Mouse (Mus musculus) brain, adult 2 months (tissue): ENCODE measurements at regions not wholly inside any gene's neighbourhood (a gene's known extent, or its start where the extent isn't known, plus 50 kb on each side); places are given as distances from the start of the nearest gene placed in this dataset.

Experiments used
- DNase-seq: peaks from one replicate; pipeline ENCODE4 v3.0.0; 2011; ENCODE audit warnings: low read depth, low spot score

DNA sequence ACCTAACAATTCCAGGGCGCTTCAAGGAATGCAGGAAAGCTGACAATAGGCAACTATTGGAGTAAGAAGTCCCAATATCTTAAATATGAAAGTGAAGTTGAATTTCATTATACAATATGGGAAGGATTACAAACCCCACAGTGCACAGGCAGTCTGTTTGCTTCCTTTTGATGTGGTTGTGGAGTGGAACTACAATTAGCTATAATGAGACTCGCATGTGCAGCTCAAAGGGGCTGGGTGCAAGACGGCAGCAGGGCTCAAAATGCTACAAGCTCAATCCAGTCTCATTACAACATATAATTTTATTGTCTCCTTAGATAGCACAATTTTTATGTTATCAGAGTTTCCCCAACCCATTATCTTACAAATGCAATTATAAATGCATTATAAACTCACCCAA is 54.7 kb upstream of the Ccser1 start:
- no peak for DNase-seq

DNA sequence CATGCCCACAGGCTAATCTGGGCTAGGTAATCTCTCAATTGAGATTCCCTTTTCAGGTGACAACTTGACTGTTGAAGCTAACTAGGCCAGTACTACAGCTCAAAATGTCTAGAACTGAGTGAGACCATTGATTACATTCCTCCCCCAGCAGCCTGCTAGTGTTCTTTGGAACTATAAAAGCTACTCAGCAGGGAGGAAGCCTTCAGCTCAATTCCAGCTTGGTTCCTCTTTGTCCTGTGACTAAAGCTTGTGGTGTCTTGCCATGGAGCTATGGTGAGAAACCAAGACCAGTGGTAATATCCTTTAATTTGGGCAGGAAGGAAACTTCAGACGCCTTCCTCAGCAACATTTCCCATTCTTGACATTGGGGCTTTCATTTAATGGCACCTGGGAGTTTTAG is 52.9 kb upstream of the Ccser1 start:
- no peak for DNase-seq

DNA sequence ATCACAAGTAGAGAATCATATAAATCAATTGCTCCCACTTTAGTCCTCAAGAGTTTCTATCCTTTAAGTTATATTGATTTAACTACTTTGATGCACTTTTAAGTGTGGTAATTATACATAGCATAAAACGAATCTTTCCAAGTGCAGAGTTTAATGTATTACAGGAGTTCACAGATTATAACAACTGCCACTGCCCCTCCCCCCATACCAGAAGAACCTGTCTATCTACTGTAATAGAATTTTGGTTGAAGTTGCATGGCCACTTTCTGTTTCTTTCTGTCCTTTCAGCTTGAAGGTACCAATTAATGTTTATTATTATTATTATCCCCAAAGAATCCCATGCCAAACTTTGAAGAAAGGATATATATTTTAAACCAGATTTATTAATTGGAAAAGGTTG is 51.9 kb upstream of the Ccser1 start:
- DNase-seq = no peak
